Mouse (Mus musculus): ENCODE measurements around the gene Hsd17b12.

Gene Hsd17b12

DNA sequence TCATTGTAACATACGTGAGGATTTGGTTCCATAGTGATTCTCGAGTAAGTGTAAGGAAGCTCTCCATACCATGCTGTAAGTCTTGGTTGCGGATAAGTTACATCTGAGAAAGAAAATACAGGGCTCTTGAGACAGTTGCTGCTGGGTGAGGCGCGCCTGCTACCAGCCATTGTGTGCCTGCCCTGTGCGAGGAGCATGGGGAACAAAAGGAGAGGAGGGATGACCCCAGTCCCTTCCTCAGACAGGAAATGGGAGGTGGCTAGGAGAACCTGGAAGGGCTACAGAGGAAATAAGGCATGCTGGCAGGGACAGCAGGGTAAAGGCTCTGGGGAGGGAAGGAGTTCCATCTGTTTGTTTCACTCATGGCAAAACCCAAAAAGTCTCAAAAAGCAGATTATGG lies 156.4 kb downstream of the Hsd17b12 start:
- DNase-seq: no peak

GRCm38 (mm10) chr2:93996254-93996653 lies 161.5 kb downstream of the Hsd17b12 start, which contains the start of gene Gm27027:
Gene Gm27027, minus strand, starts transcription at chr2:93996354.
- DNase-seq: no peak

DNA sequence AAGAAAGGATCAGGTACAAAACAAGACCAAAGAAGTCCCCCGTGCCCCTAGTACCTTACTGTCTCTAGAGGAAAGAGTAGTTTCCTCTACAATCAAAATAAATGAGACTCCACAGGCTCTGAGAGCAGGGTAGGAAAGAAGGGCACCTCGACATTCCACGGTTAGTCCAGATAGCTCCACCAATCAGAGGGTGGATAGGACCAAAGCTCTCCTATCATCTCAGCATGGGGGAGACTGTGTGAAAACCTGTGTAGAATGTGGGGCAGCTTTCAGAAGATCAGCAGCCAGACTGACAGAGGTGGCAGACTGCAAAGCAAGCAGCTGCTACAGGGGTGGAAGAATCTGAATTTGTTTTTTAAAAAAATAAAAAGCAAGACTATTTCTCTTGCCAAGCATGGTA lies 165.0 kb downstream of the Hsd17b12 start:
- DNase-seq: no peak

GRCm38 (mm10) chr2:93992259-93992658 lies 165.5 kb downstream of the Hsd17b12 start:
- DNase-seq: no peak

DNA sequence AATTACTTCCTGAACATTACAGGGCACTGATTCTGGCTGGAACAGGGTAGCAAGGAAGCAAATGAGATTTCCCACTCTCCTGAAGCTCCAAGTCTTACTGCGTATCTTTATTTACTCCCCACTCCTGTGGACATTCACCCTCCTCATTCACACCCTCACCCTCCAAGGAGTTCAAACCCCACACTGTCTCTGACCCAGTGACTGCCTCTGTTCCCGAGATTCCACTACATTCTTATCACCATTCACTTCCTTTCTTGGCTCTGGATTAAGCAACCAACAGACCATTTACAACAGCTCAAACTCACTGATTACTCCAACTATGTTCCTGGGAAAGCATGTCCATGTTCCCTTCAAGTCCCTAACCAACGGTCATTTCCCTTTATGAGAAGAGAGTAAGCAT lies 166.4 kb downstream of the Hsd17b12 start:
- DNase-seq: no peak

- no peak for DNase-seq
These were observed 169.3 kb downstream of the Hsd17b12 start for GRCm38 (mm10) chr2:93988440-93988839.

Data from cerebellum, adult 11-12 months (tissue).